21 mouse cellular contexts compared by ENCODE assay signal in genomic region chr6:78686351-78686888, GRCm38 (mm10).
DNase-seq lines count a peak whose midpoint lies in the region; ATAC-seq and TF ChIP-seq lines count a peak whose summit lies in the region.
"Had no signal": no experiment of that assay in that cellular context is flagged by ENCODE, and none has a peak within 500 bp of the region (broad histone marks: within the 10 kb centered on the region; RNA-seq: fewer than 3 reads in every experiment).

No protein-coding gene starts in this region.

- no peak overlapping the region for H3K9ac ChIP-seq in forebrain, postnatal 0 days
- no peak overlapping the region for H3K9ac ChIP-seq in forebrain, embryonic 16.5 days (replicated peaks; ENCODE audit: low read depth, low read length)
- H3K9ac ChIP-seq in midbrain, embryonic 12.5 days (replicated peaks): no peak overlapping the region
- no peak overlapping the region for H3K9ac ChIP-seq in midbrain, postnatal 0 days (replicated peaks; ENCODE audit: low read length, poor library complexity, severe bottlenecking)
- H3K9ac ChIP-seq in midbrain, embryonic 14.5 days (replicated peaks; ENCODE audit: low read length): no peak overlapping the region
- H3K9ac ChIP-seq: forebrain, embryonic 12.5 days; heart, embryonic 13.5 days; hindbrain, embryonic 12.5 days had no signal

- no peaks in the 10 kb centered on the region for H3K27me3 ChIP-seq in forebrain, postnatal 0 days (ENCODE audit: insufficient read depth, low read length)
- no peaks in the 10 kb centered on the region for H3K27me3 ChIP-seq in forebrain, embryonic 16.5 days (replicated peaks; ENCODE audit: control insufficient read depth, insufficient read depth, low read length)
- no peaks in the 10 kb centered on the region for H3K27me3 ChIP-seq in midbrain, embryonic 12.5 days
- no peaks in the 10 kb centered on the region for H3K27me3 ChIP-seq in midbrain, postnatal 0 days (ENCODE audit: insufficient read depth, low read length)
- H3K27me3 ChIP-seq in midbrain, embryonic 14.5 days (ENCODE audit: control insufficient read depth, insufficient read depth, low read length): no peaks in the 10 kb centered on the region
- H3K27me3 ChIP-seq: forebrain, embryonic 12.5 days; heart, embryonic 13.5 days; hindbrain, embryonic 12.5 days had no signal

- H3K27ac ChIP-seq in forebrain, postnatal 0 days (ENCODE audit: low read depth, low read length): no peak overlapping the region
- no peak overlapping the region for H3K27ac ChIP-seq in forebrain, embryonic 16.5 days (ENCODE audit: low read length)
- H3K27ac ChIP-seq in midbrain, embryonic 12.5 days (replicated peaks): no peak overlapping the region
- no peak overlapping the region for H3K27ac ChIP-seq in midbrain, postnatal 0 days (ENCODE audit: low read depth, low read length)
- H3K27ac ChIP-seq in midbrain, embryonic 14.5 days (replicated peaks; ENCODE audit: low read depth, low read length): no peak overlapping the region
- H3K27ac ChIP-seq: embryonic facial prominence, embryonic 10.5 days; forebrain, embryonic 12.5 days; gastrocnemius, adult 2 months; heart, embryonic 13.5 days; hindbrain, embryonic 12.5 days had no signal

- H3K9me3 ChIP-seq in forebrain, postnatal 0 days (ENCODE audit: low read length): no peaks in the 10 kb centered on the region
- no peaks in the 10 kb centered on the region for H3K9me3 ChIP-seq in forebrain, embryonic 16.5 days (ENCODE audit: control insufficient read depth, low read length)
- H3K9me3 ChIP-seq in midbrain, embryonic 12.5 days: no peaks in the 10 kb centered on the region
- H3K9me3 ChIP-seq in midbrain, postnatal 0 days (ENCODE audit: low read length): no peaks in the 10 kb centered on the region
- H3K9me3 ChIP-seq in midbrain, embryonic 14.5 days (ENCODE audit: control insufficient read depth, low read length): no peaks in the 10 kb centered on the region
- H3K9me3 ChIP-seq: embryonic facial prominence, embryonic 10.5 days; forebrain, embryonic 12.5 days; heart, embryonic 13.5 days; hindbrain, embryonic 12.5 days had no signal

- DNase-seq in forebrain, postnatal 0 days: no peak
- DNase-seq in midbrain, postnatal 0 days (ENCODE audit: low spot score): no peak
- DNase-seq in midbrain, embryonic 14.5 days: peak; percentile 18
- peak; percentile 6 for DNase-seq in retina, postnatal 1 day
- DNase-seq in gastrocnemius, adult 18-20 months (ENCODE audit: low spot score): no peak
- DNase-seq: adrenal gland, postnatal 10 days; cerebellum, adult 11-12 months; cerebellum, adult 9-10 months; cerebellum, postnatal 25 days; gastrocnemius, adult 2 months; gastrocnemius, postnatal 25 days; heart, postnatal 36 days had no signal

- no peak overlapping the region for H3K4me2 ChIP-seq in forebrain, postnatal 0 days (ENCODE audit: low read depth)
- no peak overlapping the region for H3K4me2 ChIP-seq in forebrain, embryonic 16.5 days (ENCODE audit: low read length)
- H3K4me2 ChIP-seq in midbrain, embryonic 12.5 days (replicated peaks): no peak overlapping the region
- H3K4me2 ChIP-seq in midbrain, postnatal 0 days (ENCODE audit: low read depth, low read length, poor library complexity, severe bottlenecking): no peak overlapping the region
- no peak overlapping the region for H3K4me2 ChIP-seq in midbrain, embryonic 14.5 days (ENCODE audit: low read length)
- H3K4me2 ChIP-seq: forebrain, embryonic 12.5 days; heart, embryonic 13.5 days; hindbrain, embryonic 12.5 days had no signal

- WGBS in forebrain, postnatal 0 days: 18% methylated on average over 2 of the region's 2 CpGs
- WGBS in forebrain, embryonic 16.5 days: 17% methylated on average over 2 of the region's 2 CpGs
- 32% methylated on average over 2 of the region's 2 CpGs for WGBS in midbrain, embryonic 12.5 days
- 20% methylated on average over 2 of the region's 2 CpGs for WGBS in midbrain, postnatal 0 days
- WGBS in midbrain, embryonic 14.5 days: 25% methylated on average over 2 of the region's 2 CpGs

- H3K36me3 ChIP-seq in forebrain, postnatal 0 days (ENCODE audit: insufficient read depth): no peaks in the 10 kb centered on the region
- no peaks in the 10 kb centered on the region for H3K36me3 ChIP-seq in forebrain, embryonic 16.5 days (ENCODE audit: control insufficient read depth, insufficient read depth)
- no peaks in the 10 kb centered on the region for H3K36me3 ChIP-seq in midbrain, embryonic 12.5 days
- no peaks in the 10 kb centered on the region for H3K36me3 ChIP-seq in midbrain, postnatal 0 days (ENCODE audit: insufficient read depth, low read length)
- no peaks in the 10 kb centered on the region for H3K36me3 ChIP-seq in midbrain, embryonic 14.5 days (ENCODE audit: control insufficient read depth, insufficient read depth, low read length)
- H3K36me3 ChIP-seq: embryonic facial prominence, embryonic 10.5 days; forebrain, embryonic 12.5 days; heart, embryonic 13.5 days; hindbrain, embryonic 12.5 days had no signal

- no peaks in the 10 kb centered on the region for H3K4me1 ChIP-seq in forebrain, postnatal 0 days (ENCODE audit: insufficient read depth)
- no peaks in the 10 kb centered on the region for H3K4me1 ChIP-seq in forebrain, embryonic 16.5 days (replicated peaks; ENCODE audit: control insufficient read depth, insufficient read depth, low read length)
- no peaks in the 10 kb centered on the region for H3K4me1 ChIP-seq in midbrain, embryonic 12.5 days
- no peaks in the 10 kb centered on the region for H3K4me1 ChIP-seq in midbrain, postnatal 0 days (ENCODE audit: insufficient read depth, low read length)
- no peaks in the 10 kb centered on the region for H3K4me1 ChIP-seq in midbrain, embryonic 14.5 days (ENCODE audit: control insufficient read depth, insufficient read depth, low read length)
- H3K4me1 ChIP-seq: embryonic facial prominence, embryonic 10.5 days; forebrain, embryonic 12.5 days; heart, embryonic 13.5 days; hindbrain, embryonic 12.5 days had no signal

- H3K4me3 ChIP-seq in forebrain, postnatal 0 days (ENCODE audit: low read depth, low read length): no peak overlapping the region
- no peak overlapping the region for H3K4me3 ChIP-seq in forebrain, embryonic 16.5 days (replicated peaks; ENCODE audit: low read length)
- no peak overlapping the region for H3K4me3 ChIP-seq in midbrain, embryonic 12.5 days
- no peak overlapping the region for H3K4me3 ChIP-seq in midbrain, postnatal 0 days (ENCODE audit: low read depth, low read length)
- no peak overlapping the region for H3K4me3 ChIP-seq in midbrain, embryonic 14.5 days (replicated peaks; ENCODE audit: low read depth, low read length)
- H3K4me3 ChIP-seq: embryonic facial prominence, embryonic 10.5 days; forebrain, embryonic 12.5 days; gastrocnemius, adult 2 months; heart, embryonic 13.5 days; hindbrain, embryonic 12.5 days had no signal

- TF ChIP-seq CTCF in forebrain, postnatal 0 days (IDR thresholded peaks at IDR 0.05; ENCODE audit: low read depth): no peak
- TF ChIP-seq CTCF in midbrain, postnatal 0 days (IDR thresholded peaks at IDR 0.05): no peak

- peak; percentile 45; the same call in 1 of the 2 replicates for ATAC-seq in forebrain, postnatal 0 days
- no peak for ATAC-seq in forebrain, embryonic 16.5 days
- ATAC-seq in midbrain, embryonic 12.5 days (ENCODE audit: low FRiP score, low read depth): 0 out of 2 replicates have a peak, but pooled peaks have one; percentile 16
- ATAC-seq in midbrain, postnatal 0 days (ENCODE audit: low FRiP score): no peak
- ATAC-seq in midbrain, embryonic 14.5 days (ENCODE audit: low FRiP score, low TSS enrichment): peak; percentile 63; the same call in 1 of the 2 replicates
- no peak for ATAC-seq in CD4-positive, CD25-positive, alpha-beta regulatory T cell, adult 4 months
- ATAC-seq: hindbrain, embryonic 16.5 days; inflammation-experienced regulatory T-cells, adult 6 months had no signal

Comparison
In these comparisons a context has a peak if more than half of its experiments do, and no peak if none do; other contexts are left out.
1. ATAC-seq: peak in forebrain, postnatal 0 days (single experiment), midbrain, embryonic 12.5 days (single experiment) and midbrain, embryonic 14.5 days (single experiment); none in forebrain, embryonic 16.5 days (single experiment), midbrain, postnatal 0 days (single experiment) and CD4-positive, CD25-positive, alpha-beta regulatory T cell, adult 4 months (single experiment).
2. DNase-seq: peak in midbrain, embryonic 14.5 days (single experiment) and retina, postnatal 1 day (single experiment); none in forebrain, postnatal 0 days (single experiment), midbrain, postnatal 0 days (single experiment) and gastrocnemius, adult 18-20 months (single experiment).